Mouse (Mus musculus): ENCODE data around the gene Dusp8. TPM values are rescaled to one million over a fixed set of nuclear protein-coding genes. Genes with fewer than 3 reads are reported as not detected.

Dusp8 gene
- polyA plus RNA-seq, 1 experiment from 2014 or later: 8.8 TPM

DNA sequence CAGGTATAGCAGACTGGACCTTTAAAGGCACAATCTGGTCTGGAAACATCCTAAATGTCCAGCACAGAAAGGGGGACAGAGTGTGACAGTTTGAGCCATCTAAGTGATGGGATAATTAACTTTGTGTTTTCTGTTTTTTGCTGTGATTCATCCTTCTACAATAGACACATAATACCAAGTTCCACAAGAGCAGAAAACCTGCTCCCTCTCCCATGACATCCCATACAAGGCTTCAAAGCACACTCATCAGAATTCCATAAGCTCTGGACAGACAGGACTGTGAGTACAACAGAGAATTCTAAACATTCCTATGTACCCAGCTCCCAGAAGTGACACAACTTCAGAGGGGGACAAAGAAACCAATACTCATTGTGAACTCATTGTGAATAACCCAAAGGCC, 45.1 kb downstream of the Dusp8 start:
- H3K4me1 ChIP-seq (replicated peaks; ENCODE audit: control insufficient read depth, insufficient read depth, low read length): no peaks in the 10 kb centered on the region
- H3K9ac ChIP-seq (ENCODE audit: low read length): no peak overlapping the region
- DNase-seq (ENCODE audit: low spot score) (no peak), ATAC-seq (replicated peaks; ENCODE audit: low FRiP score, low TSS enrichment, low read depth) (no peak)
- H3K9me3 ChIP-seq (ENCODE audit: control insufficient read depth, low read length): no peaks in the 10 kb centered on the region
- peaks cover 6% of the 10 kb centered on the region; the same call in 1 of the 2 replicates for H3K36me3 ChIP-seq (ENCODE audit: control insufficient read depth, insufficient read depth, low read length)
- H3K27ac ChIP-seq (ENCODE audit: low read depth): no peak overlapping the region
- H3K4me2 ChIP-seq (ENCODE audit: low read length): no peak overlapping the region
- H3K27me3 ChIP-seq (replicated peaks; ENCODE audit: control insufficient read depth, insufficient read depth, low read length): no peaks in the 10 kb centered on the region
- no peak overlapping the region for H3K4me3 ChIP-seq (ENCODE audit: low read depth, low read length)

DNA sequence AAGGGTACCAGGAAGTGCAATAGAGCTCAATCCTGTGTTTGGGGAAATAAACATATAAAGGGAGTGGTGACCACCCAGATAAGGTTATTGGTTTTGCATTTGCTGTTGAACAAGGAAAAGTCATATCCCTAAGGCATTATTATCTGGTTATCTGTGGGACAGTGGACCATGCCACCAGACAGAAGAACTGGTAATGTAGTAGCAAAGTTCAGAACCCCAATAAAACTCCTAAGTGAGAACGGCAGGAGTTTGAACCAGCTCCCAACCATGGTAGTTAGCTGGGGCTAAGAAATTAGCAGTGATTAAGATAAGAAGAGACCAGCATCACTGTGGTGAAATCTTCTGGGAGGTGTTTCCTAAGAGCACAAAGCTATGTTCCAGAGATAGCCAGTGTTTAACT, 49.7 kb downstream of the Dusp8 start:
- DNase-seq (ENCODE audit: low spot score) (no peak), ATAC-seq (replicated peaks; ENCODE audit: low FRiP score, low TSS enrichment, low read depth) (no peak; the same call in 1 of the 2 replicates)
- H3K9me3 ChIP-seq (ENCODE audit: control insufficient read depth, low read length): no peaks in the 10 kb centered on the region
- no peak overlapping the region for H3K27ac ChIP-seq (ENCODE audit: low read depth)
- H3K4me1 ChIP-seq (replicated peaks; ENCODE audit: control insufficient read depth, insufficient read depth, low read length): no peaks in the 10 kb centered on the region
- no peaks in the 10 kb centered on the region for H3K36me3 ChIP-seq (ENCODE audit: control insufficient read depth, insufficient read depth, low read length)
- H3K4me2 ChIP-seq (ENCODE audit: low read length): no peak overlapping the region
- 55% methylated on average over 1 of the region's 1 CpGs for WGBS
- H3K4me3 ChIP-seq (ENCODE audit: low read depth, low read length): no peak overlapping the region
- H3K27me3 ChIP-seq (replicated peaks; ENCODE audit: control insufficient read depth, insufficient read depth, low read length): no peaks in the 10 kb centered on the region
- H3K9ac ChIP-seq (ENCODE audit: low read length): no peak overlapping the region

DNA sequence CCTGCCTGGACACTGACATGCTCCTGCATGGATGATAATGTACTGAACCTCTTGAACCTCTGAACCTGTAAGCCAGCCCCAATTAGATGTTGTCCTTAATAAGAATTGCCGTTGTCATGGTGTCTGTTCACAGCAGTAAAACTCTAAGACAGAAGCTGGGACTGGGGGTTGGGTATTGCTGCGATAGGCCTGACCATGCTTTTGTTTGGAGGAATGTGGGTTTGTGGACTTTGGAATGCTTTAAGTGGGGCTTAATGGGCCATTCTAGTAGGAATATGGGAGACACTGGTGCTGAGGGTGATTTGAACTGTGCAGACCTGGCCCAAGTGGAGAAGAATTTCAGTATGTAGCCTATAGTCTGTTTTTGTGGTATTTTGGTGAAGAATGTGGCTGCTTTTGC, 50.3 kb downstream of the Dusp8 start:
- Histone ChIP-seq H3K4me3 (ENCODE audit: low read depth, low read length) (no peak overlapping the region), H3K9ac (ENCODE audit: low read length) (no peak overlapping the region), H3K27ac (ENCODE audit: low read depth) (no peak overlapping the region), H3K9me3 (ENCODE audit: control insufficient read depth, low read length) (no peaks in the 10 kb centered on the region), H3K27me3 (replicated peaks; ENCODE audit: control insufficient read depth, insufficient read depth, low read length) (no peaks in the 10 kb centered on the region), H3K4me2 (ENCODE audit: low read length) (no peak overlapping the region), H3K4me1 (replicated peaks; ENCODE audit: control insufficient read depth, insufficient read depth, low read length) (no peaks in the 10 kb centered on the region), H3K36me3 (ENCODE audit: control insufficient read depth, insufficient read depth, low read length) (no peaks in the 10 kb centered on the region)
- DNase-seq (ENCODE audit: low spot score): no peak
- whole genome bisulfite sequencing: 57% methylated on average over 2 of the region's 2 CpGs
- ATAC-seq (replicated peaks; ENCODE audit: low FRiP score, low TSS enrichment, low read depth): no peak

DNA sequence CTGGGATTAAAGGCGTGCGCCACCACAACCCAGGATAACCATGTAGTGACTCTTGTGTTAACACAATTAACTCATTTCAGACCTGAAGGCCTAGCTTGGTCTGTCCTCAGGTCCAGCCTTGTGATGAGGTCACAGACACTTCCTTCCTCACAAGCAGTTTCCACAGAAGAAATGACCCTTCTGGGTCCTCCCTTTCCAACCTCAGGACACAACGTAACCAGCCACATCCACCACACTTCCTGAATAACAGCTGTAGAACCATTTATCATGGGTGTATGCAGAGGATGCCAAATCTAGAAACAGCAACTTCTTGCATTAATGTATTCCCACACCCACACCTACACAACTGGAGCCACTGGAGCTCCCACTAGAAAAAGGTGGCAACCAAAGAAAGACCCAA, 54.9 kb downstream of the Dusp8 start:
- no peaks in the 10 kb centered on the region for H3K9me3 ChIP-seq (ENCODE audit: control insufficient read depth, low read length)
- H3K4me2 ChIP-seq (ENCODE audit: low read length): no peak overlapping the region
- WGBS: 94% methylated on average over 3 of the region's 3 CpGs
- no peak for ATAC-seq (replicated peaks; ENCODE audit: low FRiP score, low TSS enrichment, low read depth)
- H3K4me1 ChIP-seq (replicated peaks; ENCODE audit: control insufficient read depth, insufficient read depth, low read length): no peaks in the 10 kb centered on the region
- no peaks in the 10 kb centered on the region for H3K36me3 ChIP-seq (ENCODE audit: control insufficient read depth, insufficient read depth, low read length)
- H3K4me3 ChIP-seq (ENCODE audit: low read depth, low read length): no peak overlapping the region
- H3K27ac ChIP-seq (ENCODE audit: low read depth): no peak overlapping the region
- DNase-seq (ENCODE audit: low spot score): no peak
- H3K27me3 ChIP-seq (replicated peaks; ENCODE audit: control insufficient read depth, insufficient read depth, low read length): no peaks in the 10 kb centered on the region
- no peak overlapping the region for H3K9ac ChIP-seq (ENCODE audit: low read length)

DNA sequence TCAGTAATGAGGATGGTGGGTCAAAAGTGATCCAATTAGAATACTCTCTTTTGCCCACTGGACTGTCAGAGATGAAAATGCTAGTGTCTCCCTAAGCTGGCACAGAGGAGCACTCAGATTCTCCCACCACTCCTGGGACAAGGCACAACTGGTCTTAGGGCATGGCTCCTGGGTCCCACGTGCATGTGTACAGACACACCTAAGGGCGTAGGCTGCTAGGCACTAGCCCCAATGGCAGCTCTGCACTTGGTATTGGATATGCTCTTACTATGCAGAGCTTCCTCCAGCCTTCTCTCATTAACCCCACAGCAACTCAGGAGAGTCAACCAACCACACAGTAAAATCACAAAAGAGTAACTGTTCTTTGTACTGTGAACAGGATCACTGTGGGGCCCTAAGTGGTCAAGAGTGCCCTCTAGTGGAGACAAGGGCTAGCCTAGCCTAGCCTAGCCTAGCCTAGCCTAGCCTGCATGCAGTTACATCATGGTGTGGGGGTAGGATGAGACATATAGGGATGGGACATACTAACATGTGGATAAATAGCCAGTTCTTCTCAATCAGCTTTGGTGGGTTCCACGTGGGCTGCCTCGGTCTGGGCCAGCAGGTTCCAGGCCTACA, 58.0 kb downstream of the Dusp8 start:
- H3K27me3 ChIP-seq (replicated peaks; ENCODE audit: control insufficient read depth, insufficient read depth, low read length): no peaks in the 10 kb centered on the region
- no peak overlapping the region for H3K4me3 ChIP-seq (ENCODE audit: low read depth, low read length)
- no peak overlapping the region for H3K27ac ChIP-seq (ENCODE audit: low read depth)
- H3K4me1 ChIP-seq (replicated peaks; ENCODE audit: control insufficient read depth, insufficient read depth, low read length): no peaks in the 10 kb centered on the region; the same call in 1 of the 2 replicates
- no peak overlapping the region for H3K9ac ChIP-seq (ENCODE audit: low read length)
- 78% methylated on average over 4 of the region's 4 CpGs for WGBS
- peak; percentile 70; the same call in 1 of the 2 replicates for ATAC-seq (replicated peaks; ENCODE audit: low FRiP score, low TSS enrichment, low read depth)
- H3K36me3 ChIP-seq (ENCODE audit: control insufficient read depth, insufficient read depth, low read length): no peaks in the 10 kb centered on the region
- DNase-seq (ENCODE audit: low spot score): no peak
- no peak overlapping the region for H3K4me2 ChIP-seq (ENCODE audit: low read length)
- no peaks in the 10 kb centered on the region for H3K9me3 ChIP-seq (ENCODE audit: control insufficient read depth, low read length)

- Histone ChIP-seq H3K27ac (ENCODE audit: low read depth) (no peak overlapping the region), H3K4me3 (ENCODE audit: low read depth, low read length) (no peak overlapping the region), H3K36me3 (ENCODE audit: control insufficient read depth, insufficient read depth, low read length) (no peaks in the 10 kb centered on the region), H3K4me1 (replicated peaks; ENCODE audit: control insufficient read depth, insufficient read depth, low read length) (no peaks in the 10 kb centered on the region; the same call in 1 of the 2 replicates), H3K4me2 (ENCODE audit: low read length) (no peak overlapping the region), H3K27me3 (replicated peaks; ENCODE audit: control insufficient read depth, insufficient read depth, low read length) (no peaks in the 10 kb centered on the region), H3K9me3 (ENCODE audit: control insufficient read depth, low read length) (no peaks in the 10 kb centered on the region), H3K9ac (ENCODE audit: low read length) (no peak overlapping the region)
- ATAC-seq (replicated peaks; ENCODE audit: low FRiP score, low TSS enrichment, low read depth): no peak
- no peak for DNase-seq (ENCODE audit: low spot score)
- 61% methylated on average over 2 of the region's 2 CpGs for WGBS
Observed at GRCm38 (mm10) chr7:142035048-142035811, 60.4 kb downstream of the Dusp8 start.

GRCm38 (mm10) chr7:142034198-142034597, 61.4 kb downstream of the Dusp8 start:
- Histone ChIP-seq H3K27me3 (replicated peaks; ENCODE audit: control insufficient read depth, insufficient read depth, low read length) (no peaks in the 10 kb centered on the region), H3K27ac (ENCODE audit: low read depth) (no peak overlapping the region), H3K36me3 (ENCODE audit: control insufficient read depth, insufficient read depth, low read length) (no peaks in the 10 kb centered on the region), H3K9ac (ENCODE audit: low read length) (no peak overlapping the region), H3K4me1 (replicated peaks; ENCODE audit: control insufficient read depth, insufficient read depth, low read length) (no peaks in the 10 kb centered on the region; the same call in 1 of the 2 replicates), H3K4me2 (ENCODE audit: low read length) (no peak overlapping the region), H3K9me3 (ENCODE audit: control insufficient read depth, low read length) (no peaks in the 10 kb centered on the region), H3K4me3 (ENCODE audit: low read depth, low read length) (no peak overlapping the region)
- WGBS: 80% methylated on average over 2 of the region's 2 CpGs
- ATAC-seq (replicated peaks; ENCODE audit: low FRiP score, low TSS enrichment, low read depth): no peak
- DNase-seq (ENCODE audit: low spot score): no peak

GRCm38 (mm10) chr7:142030073-142030472, 65.6 kb downstream of the Dusp8 start:
- Histone ChIP-seq H3K27ac (ENCODE audit: low read depth) (no peak overlapping the region), H3K9me3 (ENCODE audit: control insufficient read depth, low read length) (no peaks in the 10 kb centered on the region), H3K4me3 (ENCODE audit: low read depth, low read length) (no peak overlapping the region), H3K4me1 (replicated peaks; ENCODE audit: control insufficient read depth, insufficient read depth, low read length) (peaks cover 14% of the 10 kb centered on the region), H3K27me3 (replicated peaks; ENCODE audit: control insufficient read depth, insufficient read depth, low read length) (no peaks in the 10 kb centered on the region), H3K9ac (ENCODE audit: low read length) (no peak overlapping the region), H3K4me2 (ENCODE audit: low read length) (no peak overlapping the region), H3K36me3 (ENCODE audit: control insufficient read depth, insufficient read depth, low read length) (no peaks in the 10 kb centered on the region)
- no peak for ATAC-seq (replicated peaks; ENCODE audit: low FRiP score, low TSS enrichment, low read depth)
- no peak for DNase-seq (ENCODE audit: low spot score)

Measured in intestine, embryonic 14.5 days (tissue).